Comparison of ENCODE assay signal across 8 mouse cellular contexts in genomic region chr2:62807476-62807882, GRCm38 (mm10).
A peak's percentile ranks its signal among the peaks of the same experiment; 100 is the strongest.
DNase-seq lines count a peak whose midpoint lies in the region; ATAC-seq and TF ChIP-seq lines count a peak whose summit lies in the region.

No protein-coding gene starts in this region.

- H3K9me3 ChIP-seq in midbrain, embryonic 15.5 days = no peaks in the 10 kb centered on the region
- no peaks in the 10 kb centered on the region for H3K9me3 ChIP-seq in stomach, postnatal 0 days (ENCODE audit: control insufficient read depth, low read length)

- H3K36me3 ChIP-seq in midbrain, embryonic 15.5 days (replicated peaks) = no peaks in the 10 kb centered on the region
- H3K36me3 ChIP-seq in stomach, postnatal 0 days (ENCODE audit: control insufficient read depth, insufficient read depth, low read length) = no peaks in the 10 kb centered on the region

- 19% methylated on average over 3 of the region's 3 CpGs for WGBS in midbrain, embryonic 15.5 days
- WGBS in stomach, postnatal 0 days = 21% methylated on average over 3 of the region's 3 CpGs

- DNase-seq in gastrocnemius, postnatal 10 days = peak; percentile 3
- DNase-seq in gastrocnemius, postnatal 36 days = no peak
- peak; percentile 59 to 79 for DNase-seq in layer of hippocampus, adult 2 months (ENCODE audit: low spot score in 2 of 2)
- peak; percentile 14 for DNase-seq in stomach, postnatal 0 days (ENCODE audit: low spot score)
- DNase-seq in lung, postnatal 14 days = no peak
- no peak for DNase-seq in ovary, postnatal 10 days (ENCODE audit: low spot score)
- DNase-seq in adrenal gland, postnatal 10 days = no peak

- H3K4me3 ChIP-seq in layer of hippocampus, adult 2 months = no peak overlapping the region; the same call in 1 of the 2 replicates
- no peak overlapping the region for H3K4me3 ChIP-seq in midbrain, embryonic 15.5 days
- H3K4me3 ChIP-seq in stomach, postnatal 0 days (ENCODE audit: low read depth, low read length) = no peak overlapping the region

- 0 out of 2 replicates have a peak, but pooled peaks cover 9% of the 10 kb centered on the region for H3K4me1 ChIP-seq in midbrain, embryonic 15.5 days
- H3K4me1 ChIP-seq in stomach, postnatal 0 days (replicated peaks; ENCODE audit: control insufficient read depth, insufficient read depth) = no peaks in the 10 kb centered on the region

- H3K9ac ChIP-seq in midbrain, embryonic 15.5 days = no peak overlapping the region
- H3K9ac ChIP-seq in stomach, postnatal 0 days (ENCODE audit: low read length) = no peak overlapping the region

- no peak overlapping the region for H3K4me2 ChIP-seq in midbrain, embryonic 15.5 days
- no peak overlapping the region for H3K4me2 ChIP-seq in stomach, postnatal 0 days (replicated peaks; ENCODE audit: low read depth)

- TF ChIP-seq EP300 in stomach, postnatal 0 days (optimal IDR thresholded peaks at IDR 0.05) = no peak

- H3K27me3 ChIP-seq in midbrain, embryonic 15.5 days (replicated peaks) = no peaks in the 10 kb centered on the region
- no peaks in the 10 kb centered on the region for H3K27me3 ChIP-seq in stomach, postnatal 0 days (ENCODE audit: control insufficient read depth, insufficient read depth, low read length)

- TF ChIP-seq CTCF in layer of hippocampus, adult 2 months (conservative IDR thresholded peaks at IDR 0.05) = no peak
- TF ChIP-seq CTCF in stomach, postnatal 0 days (IDR thresholded peaks at IDR 0.05; ENCODE audit: low read depth) = no peak

- intact Hi-C loops in gastrocnemius, postnatal 36 days (cut with DNase I) = no loop called here

- H3K27ac ChIP-seq in layer of hippocampus, adult 2 months = peak overlapping the region; percentile 37; the same call in 1 of the 2 replicates
- H3K27ac ChIP-seq in midbrain, embryonic 15.5 days = no peak overlapping the region; the same call in 1 of the 2 replicates
- no peak overlapping the region for H3K27ac ChIP-seq in stomach, postnatal 0 days (replicated peaks)

- peak; percentile 90 for ATAC-seq in midbrain, embryonic 15.5 days (replicated peaks)
- ATAC-seq in stomach, postnatal 0 days (ENCODE audit: low FRiP score, low TSS enrichment) = no peak

Comparison
In these comparisons a context has a peak if more than half of its experiments do, and no peak if none do; other contexts are left out.
1. DNase-seq: peak in gastrocnemius, postnatal 10 days (single experiment), layer of hippocampus, adult 2 months (2 of 2) and stomach, postnatal 0 days (single experiment); none in gastrocnemius, postnatal 36 days (0 of 2), lung, postnatal 14 days (single experiment), ovary, postnatal 10 days (single experiment) and adrenal gland, postnatal 10 days (single experiment).